Mouse (Mus musculus) c-Kit-positive CD71-positive TER-119-positive erythroid progenitor cells, embryonic 14.5 days (primary cell): ENCODE measurements around the gene Abcg4.
"Not testable (repeated sequence)": the region's sequence is repeated elsewhere in the genome, so short reads cannot be mapped to it uniquely, and the experiment has no call there.

Experiments used
- DNase-seq: peaks from one replicate; pipeline ENCODE4 v3.0.0-alpha.2; 2013; ENCODE audit warnings: low spot score

Gene Abcg4

GRCm38 (mm10) chr9:44288076-44288958, at the start of gene Abcg4:
Gene Abcg4 (minus strand): TSS chr9:44288615.
- peak; percentile 85 for DNase-seq

- no peak for DNase-seq
Measured at GRCm38 (mm10) chr9:44337436-44338169, 49.2 kb upstream of the Abcg4 start.

GRCm38 (mm10) chr9:44336964-44337363, 48.5 kb upstream of the Abcg4 start:
- peak; percentile 64 for DNase-seq

GRCm38 (mm10) chr9:44336513-44336912, 48.1 kb upstream of the Abcg4 start:
- DNase-seq: not testable (repeated sequence)

DNA sequence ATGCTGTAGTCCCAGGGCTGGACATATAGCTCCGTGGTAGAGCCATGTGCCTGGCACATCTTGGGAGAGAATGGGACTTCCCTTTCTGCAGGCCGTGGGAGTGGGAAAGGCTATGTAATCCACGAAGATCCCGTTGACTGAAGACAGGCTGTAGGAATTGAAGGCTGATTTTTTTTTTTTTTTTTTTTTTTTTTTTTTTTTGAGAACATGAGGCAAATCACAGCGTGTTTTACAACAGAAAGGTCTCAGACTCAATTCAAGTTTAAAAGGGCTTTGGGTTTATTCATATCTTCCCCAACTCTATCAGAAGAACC, 47.6 kb upstream of the Abcg4 start:
- DNase-seq: peak; percentile 69

GRCm38 (mm10) chr9:44335331-44336092, 47.1 kb upstream of the Abcg4 start:
- DNase-seq: peak; percentile 75

GRCm38 (mm10) chr9:44334396-44335330, 46.2 kb upstream of the Abcg4 start, which contains the start of gene H2afx:
Gene H2afx (plus strand): TSS chr9:44334694.
- peak; percentile 100 for DNase-seq

DNA sequence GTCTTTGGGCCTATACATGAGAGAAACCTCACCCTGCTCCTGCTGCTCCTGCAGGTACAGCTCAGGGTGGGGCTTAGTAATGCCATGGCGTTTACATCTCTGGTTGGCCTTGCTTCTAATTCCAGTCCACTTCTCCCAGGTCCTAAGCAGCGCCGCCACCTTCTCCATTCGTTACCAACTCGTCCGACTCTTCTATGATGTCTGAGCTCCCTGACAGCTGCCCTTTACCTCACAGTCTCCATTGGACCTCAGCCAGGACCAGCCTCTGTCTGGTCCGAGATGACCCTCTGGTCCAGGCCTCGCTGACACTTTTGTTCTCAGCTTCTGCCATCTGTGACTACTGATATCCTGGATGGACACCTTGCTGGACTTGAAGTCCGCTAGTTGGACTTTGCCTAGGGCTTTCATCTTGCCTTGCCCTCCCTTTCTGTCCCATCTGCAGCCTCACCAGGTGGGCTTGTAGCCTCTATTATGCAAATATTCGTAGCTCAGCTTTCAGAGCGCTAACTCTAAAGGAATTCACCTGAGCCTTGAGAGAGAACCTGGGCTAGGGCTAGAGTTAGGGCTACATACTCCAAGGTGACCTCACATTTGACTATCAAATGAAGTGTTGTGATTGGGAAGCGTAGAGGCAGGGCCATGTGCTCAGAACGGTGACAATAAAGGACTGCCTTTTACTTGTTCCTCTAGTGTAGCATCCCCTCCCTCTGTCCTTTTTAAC, 44.7 kb upstream of the Abcg4 start:
- no peak for DNase-seq

DNA sequence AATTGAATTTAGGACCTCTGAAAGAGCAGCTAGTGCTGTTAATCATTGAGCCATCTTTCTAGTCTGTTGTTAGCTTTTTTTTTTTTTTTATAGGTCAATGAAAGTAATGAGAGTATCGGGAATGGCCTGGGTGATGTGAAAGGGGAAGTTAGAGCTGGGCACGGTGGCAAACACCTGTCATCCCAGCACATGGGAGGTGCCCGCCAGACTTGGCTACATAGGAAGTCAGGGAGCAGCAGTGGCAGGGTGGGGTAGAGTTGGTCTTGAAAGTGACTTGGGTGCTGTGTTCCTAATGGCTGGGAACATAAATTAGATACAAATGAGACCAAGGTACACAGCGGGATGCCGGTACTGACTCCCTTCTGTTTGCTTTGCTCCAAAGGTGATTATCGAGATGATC, 42.3 kb upstream of the Abcg4 start:
- no peak for DNase-seq

- no peak for DNase-seq
Measured at GRCm38 (mm10) chr9:44327926-44328325, 39.5 kb upstream of the Abcg4 start.

DNA sequence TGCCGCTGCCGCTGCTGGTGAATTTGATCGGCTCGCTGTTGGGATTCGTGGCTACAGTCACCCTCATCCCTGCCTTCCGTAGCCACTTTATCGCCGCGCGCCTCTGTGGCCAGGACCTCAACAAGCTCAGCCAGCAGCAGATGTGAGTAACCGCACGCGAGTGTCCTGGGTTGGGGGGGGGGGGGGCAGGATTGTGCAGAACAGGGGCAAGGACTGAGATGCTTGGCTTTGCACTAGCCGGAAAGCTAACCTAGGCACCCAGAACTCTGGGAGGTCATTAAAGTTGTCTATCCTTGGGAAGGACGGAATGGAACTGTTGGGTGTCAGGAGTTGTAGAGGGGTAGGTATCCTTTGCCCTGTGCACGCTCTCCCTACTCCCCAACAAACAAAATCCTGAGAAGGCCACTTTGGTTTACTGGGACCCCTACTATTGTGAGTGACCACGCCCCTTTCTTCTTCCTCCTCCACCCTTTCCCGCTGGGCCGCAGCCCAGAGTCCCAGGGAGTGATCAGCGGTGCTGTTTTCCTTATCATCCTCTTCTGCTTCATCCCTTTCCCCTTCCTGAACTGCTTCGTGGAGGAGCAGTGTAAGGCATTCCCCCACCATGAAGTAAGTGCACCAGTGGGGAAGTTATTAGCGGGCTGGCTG, 38.8 kb upstream of the Abcg4 start:
- DNase-seq: no peak

GRCm38 (mm10) chr9:44326371-44327063, 38.1 kb upstream of the Abcg4 start:
- peak; percentile 75 for DNase-seq

- DNase-seq: no peak
Measured at GRCm38 (mm10) chr9:44325768-44326370, 37.5 kb upstream of the Abcg4 start, which contains the start of gene Dpagt1. Gene Dpagt1 (plus strand): TSS chr9:44326019.

DNA sequence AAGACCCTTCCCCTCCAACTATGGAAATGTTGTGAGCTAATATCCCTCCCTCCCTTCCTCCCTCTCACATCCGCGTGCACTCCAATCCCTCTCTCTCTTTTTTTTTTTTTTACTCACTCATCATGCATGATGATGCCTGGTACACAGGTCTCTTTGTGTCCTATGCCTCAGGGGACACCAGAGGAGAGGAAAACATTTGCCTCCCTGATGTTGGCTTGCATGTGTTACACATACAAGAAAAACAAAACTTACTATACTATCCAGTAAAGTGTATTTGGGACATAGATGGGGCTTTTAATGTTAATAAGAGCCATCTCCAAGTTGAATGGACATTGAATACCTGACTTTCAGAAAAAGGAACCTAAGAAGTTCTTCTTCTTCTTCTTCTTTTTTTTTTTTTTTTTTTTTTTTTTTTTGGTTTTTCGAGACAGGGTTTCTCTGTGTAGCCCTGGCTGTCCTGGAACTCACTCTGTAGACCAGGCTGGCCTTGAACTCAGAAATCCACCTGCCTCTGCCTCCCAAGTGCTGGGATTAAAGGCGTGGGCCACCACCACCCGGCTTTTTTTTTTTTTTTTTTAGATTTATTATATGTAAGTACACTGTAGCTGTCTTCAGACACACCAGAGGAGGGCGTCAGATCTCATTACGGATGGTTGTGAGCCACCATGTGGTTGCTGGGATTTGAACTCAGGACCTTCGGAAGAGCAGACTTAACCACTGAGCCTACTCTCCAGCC, 36.8 kb upstream of the Abcg4 start:
- DNase-seq: not testable (repeated sequence)

DNA sequence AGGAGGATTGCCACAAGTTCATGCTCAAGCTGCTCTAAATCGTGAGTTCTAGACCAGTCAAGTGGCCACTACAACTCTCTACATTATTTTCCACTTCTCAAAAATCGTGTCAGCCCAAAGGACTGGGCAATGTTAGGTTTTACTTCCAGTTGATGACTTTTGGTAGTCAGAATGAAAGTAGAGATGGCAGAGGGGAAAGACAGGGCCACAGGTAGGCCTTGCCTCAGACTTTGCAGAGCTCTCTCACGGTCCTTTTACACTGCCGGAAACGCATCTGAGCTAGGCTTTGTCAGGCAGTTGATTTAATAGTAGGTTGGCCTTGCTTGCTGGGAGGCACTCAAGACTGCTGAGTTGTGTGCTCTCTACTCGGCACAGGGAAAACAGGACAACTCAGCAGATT, 35.7 kb upstream of the Abcg4 start:
- DNase-seq: no peak

- not testable (repeated sequence) for DNase-seq
Measured at GRCm38 (mm10) chr9:44323656-44324055, 35.2 kb upstream of the Abcg4 start.

DNA sequence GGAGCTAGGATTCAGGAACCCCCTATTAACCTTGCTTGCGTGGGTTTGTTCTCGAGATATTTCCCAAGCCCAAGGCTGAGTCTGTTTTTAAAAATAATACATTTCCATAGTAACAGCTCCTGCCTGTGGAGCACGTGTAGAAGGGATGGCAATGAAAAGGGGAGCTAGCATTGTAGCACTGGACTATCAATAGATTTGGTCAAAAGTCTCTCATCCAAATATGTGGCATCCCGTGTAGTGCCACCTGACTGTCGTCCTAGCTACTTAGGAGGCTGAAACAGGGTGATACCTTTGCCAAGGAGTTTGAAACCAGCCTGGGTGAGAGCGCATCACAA, 32.4 kb upstream of the Abcg4 start:
- no peak for DNase-seq
